Mouse (Mus musculus) right cerebral cortex, postnatal 36 days (tissue): ENCODE data around the gene Runx3.
"Not testable (repeated sequence)": the region's sequence is repeated elsewhere in the genome, so short reads cannot be mapped to it uniquely, and the experiment has no call there.

Source experiments
- DNase-seq, 2 experiments: peaks; one replicate each; pipeline ENCODE4 v3.0.0; 2022; ENCODE audit warnings: low spot score in 2 of 2, mixed read lengths in 1 of 2

Runx3 gene

DNA sequence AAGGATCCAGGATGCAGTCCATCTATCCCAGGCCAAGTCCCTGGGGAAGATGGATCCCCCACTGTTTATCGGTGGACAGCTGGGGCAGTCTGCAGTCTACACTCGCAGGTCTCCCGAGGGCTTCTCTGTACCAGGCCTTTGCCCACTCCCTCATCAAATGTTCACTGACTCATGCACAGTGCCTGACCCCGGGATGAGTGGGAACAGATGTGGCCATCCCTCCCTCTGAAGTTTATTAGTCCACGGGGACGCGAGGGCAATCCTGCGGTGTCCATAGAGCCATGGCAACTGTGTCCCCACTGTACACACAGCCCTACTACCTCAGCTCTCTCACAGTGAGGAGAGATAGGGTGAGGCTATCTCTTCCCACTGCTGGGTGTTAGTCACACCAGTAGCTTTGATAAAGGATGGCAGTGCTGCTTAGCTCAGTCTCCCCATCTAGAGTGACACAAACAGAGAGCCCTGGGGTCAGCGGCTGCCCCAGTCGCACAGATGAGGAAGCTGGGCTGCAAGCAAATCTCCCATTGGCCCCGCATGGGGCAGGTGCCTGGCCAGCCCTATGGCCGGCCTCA is 50.9 kb downstream of the Runx3 start:
- DNase-seq = no peak

DNA sequence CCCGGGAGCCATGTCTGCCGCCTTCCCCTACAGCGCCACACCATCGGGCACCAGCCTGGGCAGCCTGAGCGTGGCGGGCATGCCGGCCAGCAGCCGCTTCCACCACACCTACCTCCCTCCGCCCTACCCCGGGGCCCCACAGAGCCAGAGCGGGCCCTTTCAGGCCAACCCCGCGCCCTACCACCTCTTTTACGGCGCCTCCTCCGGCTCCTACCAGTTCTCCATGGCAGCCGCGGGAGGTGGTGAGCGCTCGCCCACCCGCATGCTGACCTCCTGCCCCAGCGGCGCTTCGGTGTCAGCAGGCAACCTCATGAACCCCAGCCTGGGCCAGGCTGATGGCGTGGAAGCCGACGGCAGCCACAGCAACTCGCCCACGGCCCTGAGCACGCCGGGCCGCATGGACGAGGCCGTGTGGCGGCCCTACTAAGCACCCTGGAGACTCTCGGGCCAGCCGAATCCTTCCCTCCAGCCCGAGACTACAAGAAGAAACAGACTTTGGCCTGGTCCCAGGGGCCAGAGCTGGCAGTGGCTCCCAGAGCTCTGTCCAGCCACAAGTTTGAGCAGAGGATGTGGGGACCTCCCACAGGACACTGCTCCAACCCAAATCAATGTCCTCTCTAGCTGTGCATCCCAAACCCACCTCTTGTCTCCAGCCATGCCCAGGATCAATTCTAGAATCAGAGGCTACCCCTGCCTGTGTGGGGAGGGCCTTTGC is 55.1 kb downstream of the Runx3 start:
- no peak for DNase-seq

DNA sequence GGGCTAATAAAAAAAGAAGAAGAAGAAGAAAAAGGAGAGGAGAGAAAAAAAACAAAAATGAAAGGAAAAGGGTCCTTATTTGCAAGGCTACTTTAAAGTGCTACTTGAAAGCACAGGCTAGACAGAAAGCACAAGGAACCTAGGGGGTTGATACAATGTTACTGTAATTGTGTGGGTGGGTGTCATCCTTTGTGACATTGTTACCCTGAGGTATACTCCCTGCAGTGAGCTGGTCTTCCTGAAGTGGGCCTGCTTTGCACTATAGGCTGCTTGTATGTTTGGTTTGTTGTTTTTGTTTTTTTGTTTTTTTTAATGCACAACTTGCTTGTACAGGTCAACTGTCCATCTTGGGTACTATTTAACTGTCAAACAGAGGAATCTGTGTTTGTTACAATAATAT is 57.1 kb downstream of the Runx3 start:
- DNase-seq = no peak

DNA sequence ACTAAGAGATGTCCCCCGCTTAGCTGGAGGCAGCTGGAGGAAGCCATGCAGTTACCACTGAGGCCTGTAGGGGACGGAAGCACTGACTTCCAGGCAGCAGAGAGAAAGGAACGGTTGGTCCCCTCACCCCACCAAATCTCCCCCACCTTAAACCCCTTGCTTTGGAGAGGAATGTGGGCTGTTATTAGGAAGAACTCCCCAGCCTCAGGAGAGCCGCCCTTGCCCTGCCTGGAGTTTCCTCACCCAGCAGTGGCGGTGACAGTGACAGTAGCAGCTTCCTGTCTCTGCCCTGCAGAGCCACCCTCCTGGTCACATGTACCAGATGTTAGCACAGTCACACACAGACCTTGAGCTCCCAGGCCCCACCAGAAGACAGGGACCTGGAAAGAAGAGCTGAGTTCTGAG is 58.6 kb downstream of the Runx3 start:
- DNase-seq = no peak

DNA sequence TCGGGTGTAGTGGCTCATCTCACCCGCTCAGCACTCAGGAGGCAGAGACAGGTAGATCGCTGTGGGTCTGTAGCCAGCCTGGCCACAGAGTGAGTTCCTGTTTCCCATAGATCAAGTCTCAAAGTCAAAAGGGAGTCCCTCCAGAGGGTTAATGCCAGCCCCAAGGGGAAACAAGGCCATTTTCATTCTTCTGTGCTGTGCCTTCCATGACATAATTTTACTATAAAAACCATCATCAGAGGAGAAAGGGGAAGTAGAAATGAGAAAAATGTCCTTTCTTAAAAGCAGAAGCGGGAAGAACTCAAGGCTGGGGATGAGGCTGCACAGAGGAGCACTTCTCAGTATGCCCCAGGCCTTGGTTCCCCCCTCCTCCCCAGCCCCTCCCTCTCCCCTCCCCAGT is 61.4 kb downstream of the Runx3 start:
- DNase-seq = no peak

DNA sequence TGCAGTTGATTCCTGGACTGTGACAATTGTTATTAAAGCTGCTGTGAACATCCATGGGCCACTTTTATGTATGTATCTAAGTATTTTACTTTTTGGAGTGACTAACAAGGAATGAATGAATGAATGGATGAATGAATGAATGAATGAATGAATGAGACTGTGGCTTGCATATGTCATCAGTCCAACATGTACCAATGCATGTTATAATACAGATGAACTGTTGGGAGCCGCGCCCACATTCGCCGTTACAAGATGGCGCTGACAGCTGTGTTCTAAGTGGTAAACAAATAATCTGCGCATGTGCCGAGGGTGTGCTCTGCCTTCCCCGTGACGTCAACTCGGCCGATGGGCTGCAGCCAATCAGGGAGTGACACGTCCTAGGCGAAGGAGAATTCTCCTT is 63.8 kb downstream of the Runx3 start:
- DNase-seq = not testable (repeated sequence)

DNA sequence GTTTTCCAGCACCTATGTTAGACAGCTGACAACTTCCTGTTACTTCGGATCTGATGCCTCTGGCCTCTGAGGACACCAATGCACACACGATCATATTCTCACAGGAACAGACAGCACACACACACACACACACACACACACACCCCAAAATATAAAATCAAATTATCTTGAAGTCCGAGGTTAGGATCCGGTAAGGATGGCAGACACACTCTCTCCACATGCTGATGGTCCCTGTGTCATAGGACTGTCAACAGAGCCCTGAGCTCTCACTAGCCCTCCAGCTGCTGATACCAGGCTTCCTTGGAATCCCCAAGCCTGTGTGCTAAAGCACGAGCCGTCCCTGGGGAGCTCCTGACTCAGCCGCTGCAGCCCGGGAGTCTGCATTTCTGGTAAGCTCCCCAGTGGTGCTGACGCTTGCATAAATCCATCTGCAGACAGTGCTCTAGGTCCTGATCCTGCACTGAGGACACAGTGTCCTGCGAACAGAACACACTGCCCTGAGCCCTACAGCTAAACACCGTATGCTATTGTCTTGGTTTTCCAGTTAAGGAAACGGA is 69.1 kb downstream of the Runx3 start:
- DNase-seq = no peak

DNA sequence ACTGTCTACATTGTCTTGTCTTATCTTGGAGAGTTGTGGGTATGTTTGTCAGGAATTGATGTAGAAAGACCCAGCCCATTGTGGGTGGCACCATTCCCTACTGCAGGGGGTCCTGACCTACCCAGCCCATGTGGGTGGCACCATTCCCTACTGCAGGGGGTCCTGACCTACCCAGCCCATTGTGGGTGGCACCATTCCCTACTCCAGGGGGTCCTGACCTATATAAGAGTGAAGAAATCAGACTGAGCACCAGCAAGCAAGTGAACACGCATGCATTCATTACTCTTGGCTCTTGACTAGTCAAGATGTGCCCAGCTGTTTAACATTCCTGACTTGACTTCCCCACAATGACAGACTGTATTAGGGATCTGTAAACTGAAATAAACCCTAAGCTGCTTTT is 69.9 kb downstream of the Runx3 start:
- DNase-seq = no peak

DNA sequence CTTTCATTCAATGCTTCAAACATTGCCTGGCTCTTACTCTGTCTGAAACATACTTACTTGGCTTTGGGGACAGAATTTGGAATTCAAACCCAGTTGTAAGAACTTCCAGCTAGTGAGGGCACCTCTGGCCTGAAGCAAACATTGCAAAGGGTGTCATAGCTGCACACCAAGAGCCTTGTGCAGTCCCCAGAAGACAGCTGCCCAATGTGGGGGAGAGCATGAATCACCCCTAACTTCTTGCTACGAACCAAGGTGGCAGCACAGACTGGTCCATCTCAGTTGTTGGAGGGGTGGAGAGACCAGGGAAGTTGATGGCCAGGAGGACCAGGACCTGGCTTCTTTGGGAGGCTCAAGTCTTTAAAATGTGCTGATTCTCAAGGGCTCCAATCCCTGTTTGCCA is 70.7 kb downstream of the Runx3 start:
- DNase-seq = no peak

DNA sequence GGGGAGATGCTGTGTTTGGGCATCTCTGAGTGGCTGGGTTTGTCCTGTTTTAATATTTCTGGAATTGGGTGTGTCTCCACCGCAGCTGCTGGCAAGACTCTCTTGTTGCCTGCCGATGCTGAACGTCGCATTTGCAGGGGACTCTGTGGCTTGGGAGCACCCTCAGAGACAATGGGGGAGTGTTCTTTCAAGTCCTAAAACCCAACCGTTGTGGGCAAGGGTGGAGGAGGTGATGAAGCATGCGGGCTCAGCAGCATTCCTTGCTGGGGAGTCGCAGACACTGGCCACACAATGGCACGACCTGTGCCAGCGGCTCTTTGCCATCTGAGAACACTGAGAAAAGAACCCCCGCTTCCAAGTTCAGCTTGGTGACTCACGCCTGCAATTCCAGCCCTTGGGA is 71.2 kb downstream of the Runx3 start:
- no peak for DNase-seq

DNA sequence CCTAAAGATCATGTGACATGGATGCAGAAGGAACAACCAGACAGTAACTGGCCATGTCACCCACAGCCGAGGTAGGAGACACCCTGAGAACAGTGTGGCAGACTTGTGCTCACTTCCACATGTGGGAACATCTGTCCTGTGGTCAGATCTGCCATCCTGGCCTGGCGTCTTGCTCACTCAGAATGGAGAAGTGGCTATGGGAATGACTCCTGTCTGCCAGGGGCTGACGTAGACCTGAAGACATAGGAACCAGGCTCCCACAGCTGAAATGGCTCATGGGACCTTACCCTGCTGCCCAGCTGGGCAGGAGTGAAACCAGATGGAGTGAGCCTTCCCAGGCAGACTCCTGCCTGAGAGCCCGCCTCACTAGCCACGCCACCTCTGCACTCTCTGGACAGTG is 72.4 kb downstream of the Runx3 start:
- no peak for DNase-seq

DNA sequence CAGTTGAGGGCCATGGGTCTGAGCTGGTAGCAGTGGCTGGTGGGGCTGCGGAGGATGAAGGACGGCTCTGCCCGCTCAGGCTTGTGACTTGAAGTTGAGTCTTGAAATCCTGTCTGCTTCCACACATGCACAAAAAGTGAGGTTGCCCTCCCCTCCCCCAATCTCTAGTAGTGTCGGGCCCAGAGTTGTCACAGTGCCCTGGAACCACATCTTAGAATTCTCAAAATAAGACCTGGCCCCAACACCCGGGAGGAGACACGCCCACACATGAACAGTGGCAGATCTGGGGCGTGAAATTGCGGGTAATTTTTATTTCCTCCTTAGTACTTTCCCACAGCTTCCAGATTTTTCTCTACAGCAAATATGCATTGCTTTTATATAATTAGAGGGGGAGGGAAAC is 77.4 kb downstream of the Runx3 start:
- DNase-seq = no peak

DNA sequence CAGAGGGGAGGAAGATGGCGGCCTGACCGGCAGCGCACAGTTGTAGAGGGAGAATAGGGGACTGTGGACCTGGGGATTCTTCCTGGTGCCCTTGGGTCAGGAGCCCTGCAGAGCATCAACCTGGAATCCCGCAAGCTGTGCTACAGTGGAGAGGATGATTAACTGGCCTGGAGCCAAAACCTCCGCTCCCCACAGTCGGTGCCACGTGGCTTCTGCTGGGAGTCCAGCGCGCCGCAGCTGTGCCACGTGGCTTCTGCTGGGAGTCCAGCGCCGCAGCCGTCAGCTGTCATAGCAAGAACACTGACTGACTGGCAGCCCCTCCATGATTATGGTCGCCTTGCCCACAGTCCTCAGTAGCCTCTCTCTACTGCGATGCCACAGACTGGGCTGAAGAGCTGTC is 81.3 kb downstream of the Runx3 start:
- DNase-seq = no peak

DNA sequence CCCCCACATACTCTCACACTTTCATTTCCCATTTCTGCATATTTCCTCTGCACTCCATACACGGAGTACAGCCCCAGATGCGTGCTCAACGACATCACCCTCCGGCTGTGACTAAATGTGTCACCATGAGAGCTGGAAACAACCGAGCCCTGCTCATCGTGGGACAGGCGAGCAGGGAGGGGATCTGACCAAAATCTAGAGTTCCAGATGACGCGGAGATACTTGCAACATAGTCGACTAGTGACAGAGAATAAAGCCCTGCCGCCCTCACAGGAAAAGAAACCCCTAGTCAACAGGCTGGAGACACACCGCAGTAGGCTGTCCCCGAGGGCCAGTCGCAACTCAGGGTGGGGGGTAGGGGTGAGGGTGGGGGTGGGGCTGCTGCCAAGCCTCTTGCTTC is 82.8 kb downstream of the Runx3 start:
- no peak for DNase-seq

DNA sequence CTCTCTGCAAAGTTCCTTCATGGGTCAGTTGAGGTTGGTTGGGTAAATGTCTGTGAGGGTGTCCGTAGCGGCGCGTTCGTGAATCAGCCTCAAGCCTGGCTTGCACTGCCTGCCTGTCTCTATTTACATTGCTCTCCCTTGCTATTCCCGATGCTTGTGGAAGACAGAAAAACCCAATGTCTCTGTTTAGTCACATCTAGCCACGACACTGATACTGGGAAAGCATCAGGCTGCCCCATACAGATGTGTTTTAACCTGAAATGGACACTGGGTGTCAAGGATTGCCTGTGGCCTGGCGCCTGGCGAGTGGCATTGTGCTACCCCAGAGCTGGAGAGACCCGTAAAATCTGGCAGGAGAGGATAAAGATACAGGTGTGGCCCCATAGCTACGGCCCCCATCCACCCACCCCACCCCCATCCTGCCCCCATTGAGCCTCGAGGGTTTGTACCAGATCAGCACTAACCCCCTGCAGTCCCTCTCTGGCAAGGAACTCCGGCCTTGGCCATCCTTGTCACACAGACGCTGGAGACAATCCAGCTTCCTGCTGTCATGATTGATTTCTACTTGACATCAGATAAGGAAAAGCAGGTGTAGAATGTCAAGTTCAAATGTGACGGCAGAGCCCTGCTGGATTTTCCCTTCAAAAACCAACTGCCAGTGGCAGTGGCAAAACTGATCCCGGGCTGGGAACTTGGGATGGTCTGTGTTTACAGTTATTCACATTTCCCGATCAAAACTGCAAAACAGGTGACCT is 83.5 kb downstream of the Runx3 start:
- DNase-seq = no peak

DNA sequence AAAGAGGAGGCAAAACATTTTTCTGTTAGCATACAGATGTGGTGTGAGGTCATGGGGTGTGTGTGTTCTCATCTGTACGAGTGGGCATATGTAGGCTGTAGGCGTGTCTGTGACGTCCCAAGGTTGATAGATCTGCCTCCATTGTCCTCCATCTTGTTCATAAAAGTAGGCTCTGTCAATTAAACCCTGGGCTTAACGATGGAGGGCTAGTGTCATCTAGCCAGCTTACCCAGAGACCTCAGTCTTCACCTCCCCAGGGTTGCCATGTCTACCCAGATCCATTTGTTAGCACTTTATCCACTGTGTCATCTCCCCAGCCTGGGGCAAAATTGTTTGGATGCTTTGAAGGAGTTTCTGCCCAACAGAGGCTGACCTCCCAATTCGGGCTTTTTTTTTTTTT is 84.2 kb downstream of the Runx3 start:
- no peak for DNase-seq

DNA sequence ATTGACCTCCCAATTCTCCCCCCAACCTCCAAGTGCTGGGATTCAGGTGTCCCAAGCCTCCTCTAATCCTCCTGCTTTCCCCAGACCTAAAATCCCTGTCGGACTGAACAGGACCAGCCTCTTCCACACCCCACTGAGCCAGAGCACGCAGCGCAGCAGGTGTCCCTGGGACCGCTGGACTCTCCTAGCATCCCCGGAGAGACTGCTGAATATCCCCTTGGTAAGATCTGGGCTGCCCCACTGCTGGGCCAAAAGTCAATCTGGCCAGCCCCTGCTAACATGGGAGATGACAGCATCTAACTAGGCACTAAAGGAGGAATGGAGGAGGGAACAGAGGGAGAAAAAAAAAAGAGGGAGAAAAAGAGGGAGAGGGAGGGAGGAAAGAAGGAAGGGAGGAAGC is 84.8 kb downstream of the Runx3 start:
- no peak for DNase-seq

DNA sequence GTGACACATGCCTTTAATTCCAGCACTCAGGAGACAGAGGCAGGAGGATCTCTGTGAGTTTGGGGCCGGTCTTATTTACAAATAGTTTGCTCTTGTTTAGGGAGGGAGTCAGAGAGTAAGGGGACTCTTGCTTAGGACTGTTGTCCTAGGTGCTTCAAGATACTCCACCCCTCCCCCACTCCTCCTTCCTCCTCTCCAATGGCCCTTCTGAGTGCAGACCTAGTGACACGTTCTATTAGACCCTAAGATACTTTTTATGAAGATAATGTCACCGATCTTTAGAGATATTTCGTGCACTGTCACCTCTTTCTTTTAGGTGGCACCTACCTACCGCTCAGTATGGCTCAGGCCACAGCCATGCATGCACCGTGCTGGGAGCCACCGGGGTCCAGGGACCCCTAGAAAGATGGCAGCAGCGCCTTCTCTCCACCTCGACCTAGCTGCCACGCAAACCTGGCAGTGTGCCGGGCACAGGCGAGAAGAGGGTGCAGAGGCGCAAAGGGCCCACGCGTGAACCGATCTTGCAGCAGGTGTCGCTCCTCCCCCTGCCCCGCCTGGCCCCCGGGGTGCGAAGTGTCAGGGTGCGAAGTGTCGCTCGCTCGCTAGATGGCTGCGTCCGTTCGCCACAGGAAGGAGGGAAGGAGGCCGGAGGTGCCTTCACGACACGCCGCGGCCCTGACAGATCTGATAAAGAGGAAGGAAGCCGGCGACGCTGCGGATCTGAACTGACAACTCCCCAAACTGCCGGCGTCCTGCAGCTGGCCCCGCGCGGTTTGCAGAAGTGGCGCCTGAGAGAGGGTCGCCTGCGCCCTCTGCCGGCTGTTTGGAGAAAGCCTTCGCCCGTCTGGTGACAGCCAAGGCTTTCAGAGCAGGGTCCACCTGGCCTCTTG is 85.5 kb downstream of the Runx3 start:
- DNase-seq = peak; percentile 37 to 54

DNA sequence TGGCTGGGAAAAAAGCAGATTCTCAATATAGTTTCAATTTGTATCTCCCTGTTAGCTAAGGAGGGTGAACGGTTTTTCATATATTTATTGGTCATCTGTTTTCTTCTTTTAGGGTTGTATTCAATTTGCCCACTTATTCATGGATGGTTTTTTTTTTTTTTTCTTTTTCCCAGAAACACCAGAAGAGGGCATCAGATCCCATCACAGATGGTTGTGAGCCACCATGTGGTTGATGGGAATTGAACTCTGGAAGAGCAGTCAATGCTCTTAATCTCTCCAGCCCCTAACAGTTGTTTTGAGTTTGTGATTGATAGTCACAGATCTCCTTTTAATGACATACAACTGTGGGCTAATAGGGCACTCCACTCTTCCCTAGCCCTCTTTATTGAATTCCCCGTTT is 89.4 kb downstream of the Runx3 start:
- DNase-seq = no peak

DNA sequence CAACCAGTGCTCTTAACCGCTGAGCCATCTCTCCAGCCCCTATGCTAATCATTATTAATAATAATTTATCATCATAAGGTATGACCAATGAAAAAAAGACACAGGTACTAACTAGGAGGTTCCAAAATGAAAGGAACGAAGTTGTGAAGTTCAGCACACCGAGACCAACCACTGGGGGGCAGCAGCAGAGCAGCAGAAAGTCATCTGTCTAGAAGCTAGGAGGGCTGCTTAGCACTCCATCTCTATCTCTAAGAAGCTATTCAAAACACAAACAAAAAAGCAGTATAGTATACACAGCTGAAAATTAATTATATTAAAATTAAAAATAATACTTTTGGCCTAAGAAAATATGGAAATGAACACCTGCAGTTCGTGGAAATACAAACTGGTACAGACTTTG is 99.2 kb downstream of the Runx3 start:
- peak; percentile 43 to 64 for DNase-seq

DNA sequence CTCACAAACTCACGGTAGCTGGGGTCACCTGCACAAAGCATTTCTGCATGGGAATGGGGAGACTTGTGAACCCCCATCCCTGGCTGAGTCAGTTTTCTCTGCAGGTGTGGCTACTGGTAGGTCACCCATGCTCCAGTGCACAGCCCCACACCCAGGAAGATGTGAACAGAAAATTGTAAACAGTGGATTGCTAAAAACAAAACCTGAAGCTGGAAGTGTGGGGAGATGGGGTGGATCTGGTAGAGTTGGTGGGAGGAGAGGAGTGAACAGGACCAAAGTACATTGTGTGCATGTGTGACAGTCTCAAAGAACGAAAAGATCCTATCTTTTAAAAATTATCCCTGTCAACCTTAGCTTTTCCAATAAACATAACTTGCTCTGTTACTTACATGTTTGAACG is 100.2 kb downstream of the Runx3 start:
- DNase-seq = no peak
